Mouse (Mus musculus) CH12.LX (cell line): ENCODE measurements at regions not wholly inside any gene's neighbourhood (a gene's known extent, or its start where the extent isn't known, plus 50 kb on each side); places are given as distances from the start of the nearest gene placed in this dataset.

Source experiments
- DNase-seq: peaks from one replicate; pipeline ENCODE4 v3.0.0-alpha.2; 2013; ENCODE audit errors: extremely low read depth
- H3K27ac ChIP-seq: 2 replicates; pipeline ENCODE4 v1.5.1; 2012; ENCODE audit warnings: low read depth, mild to moderate bottlenecking, control low read depth, moderate library complexity; ENCODE audit not compliant: insufficient read depth
- H3K27me3 ChIP-seq: replicated peaks from 2 replicates; pipeline ENCODE3; 2012; ENCODE audit warnings: inconsistent platforms
- H3K36me3 ChIP-seq, 2 experiments: replicated peaks in 1 of 2; 2 replicates each; pipeline versions ENCODE3 to v1.6.1; 2012; ENCODE audit warnings: inconsistent platforms in 1 of 2, low read length in 1 of 2, mild to moderate bottlenecking in 1 of 2, mixed read lengths in 1 of 2, moderate library complexity in 1 of 2; ENCODE audit not compliant: control insufficient read depth in 1 of 2, insufficient read depth in 1 of 2
- H3K4me1 ChIP-seq, 2 experiments: 2 replicates each; pipeline ENCODE4 v1.6.1; 2012; ENCODE audit warnings: inconsistent platforms in 1 of 2, moderate library complexity in 1 of 2; ENCODE audit not compliant: insufficient read depth in 2 of 2, control insufficient read depth in 1 of 2
- H3K4me2 ChIP-seq: 2 replicates; pipeline ENCODE4 v1.6.1; 2012; ENCODE audit warnings: low read depth, mild to moderate bottlenecking, control low read depth; ENCODE audit not compliant: poor library complexity, insufficient read depth, severe bottlenecking
- H3K4me3 ChIP-seq, 3 experiments: fragments of 150-350 bp in 1 of 3; sonication (generic) in 1 of 3; replicated peaks in 1 of 3; 2 replicates each; pipeline versions ENCODE3 to v1.5.1; 2011 to 2012; ENCODE audit warnings: low read depth in 2 of 3, low read length in 2 of 3, mild to moderate bottlenecking in 2 of 3, moderate library complexity in 2 of 3, control low read depth in 1 of 3, improper control_type of control experiment in 1 of 3, inconsistent platforms in 1 of 3, mixed read lengths in 1 of 3; ENCODE audit not compliant: poor library complexity in 1 of 3
- H3K79me2 ChIP-seq: replicated peaks from 2 replicates; pipeline ENCODE4 v1.6.1; 2012; ENCODE audit warnings: mild to moderate bottlenecking, moderate library complexity; ENCODE audit not compliant: control insufficient read depth, poor library complexity, insufficient read depth, severe bottlenecking; ENCODE audit errors: extremely low read depth
- H3K9ac ChIP-seq: 2 replicates; pipeline ENCODE4 v1.6.1; 2012; ENCODE audit warnings: low read depth, mild to moderate bottlenecking, control low read depth, moderate library complexity; ENCODE audit not compliant: insufficient read depth
- H3K9me3 ChIP-seq: replicated peaks from 2 replicates; pipeline ENCODE3; 2012; ENCODE audit warnings: low read length, inconsistent platforms, mixed read lengths
- CHD1 ChIP-seq: IDR thresholded peaks from 2 replicates; pipeline ENCODE4 v1.6.1; 2012; ENCODE audit warnings: low read depth, low read length, improper control_type of control experiment, inconsistent platforms
- CHD2 ChIP-seq: IDR thresholded peaks from 2 replicates; pipeline ENCODE4 v1.6.1; 2011; ENCODE audit warnings: low read length, improper control_type of control experiment
- CTCF ChIP-seq, 2 experiments: IDR thresholded peaks in 1 of 2; conservative IDR thresholded peaks in 1 of 2; 2 replicates each; pipeline ENCODE4 v1.5.1; 2011 to 2012; ENCODE audit warnings: low read depth in 2 of 2, low read length in 2 of 2, improper control_type of control experiment in 1 of 2, inconsistent platforms in 1 of 2, mild to moderate bottlenecking in 1 of 2, moderate library complexity in 1 of 2
- E2F4 ChIP-seq: IDR thresholded peaks from 2 replicates; pipeline ENCODE4 v1.6.1; 2011; ENCODE audit warnings: low read depth, low read length, improper control_type of control experiment; ENCODE audit not compliant: insufficient replicate concordance
- MAFK ChIP-seq: IDR thresholded peaks from 2 replicates; pipeline ENCODE4 v1.6.1; 2011; ENCODE audit warnings: low read length, improper control_type of control experiment; ENCODE audit not compliant: insufficient replicate concordance
- MAZ ChIP-seq: IDR thresholded peaks from 2 replicates; pipeline ENCODE4 v1.6.1; 2012; ENCODE audit warnings: low read depth, mild to moderate bottlenecking, inconsistent platforms, low read length, improper control_type of control experiment, moderate library complexity
- MYC ChIP-seq: IDR thresholded peaks from 2 replicates; pipeline ENCODE4 v1.6.1; 2011; ENCODE audit warnings: low read depth, mild to moderate bottlenecking, improper control_type of control experiment, low read length
- NELFE ChIP-seq: IDR thresholded peaks from 2 replicates; pipeline ENCODE4 v1.6.1; 2011; ENCODE audit warnings: low read depth, low read length, improper control_type of control experiment
- POLR2A ChIP-seq: IDR thresholded peaks from 2 replicates; pipeline ENCODE4 v1.6.1; 2011; ENCODE audit warnings: low read depth, mild to moderate bottlenecking, improper control_type of control experiment, low read length
- SMC3 ChIP-seq: IDR thresholded peaks from 2 replicates; pipeline ENCODE4 v1.6.1; 2011; ENCODE audit warnings: low read depth, low read length, improper control_type of control experiment
- TCF12 ChIP-seq: IDR thresholded peaks from 2 replicates; pipeline ENCODE4 v1.6.1; 2014; ENCODE audit warnings: low read depth, mild to moderate bottlenecking, inconsistent platforms, low read length, improper control_type of control experiment
- USF1 ChIP-seq: IDR thresholded peaks from 2 replicates; pipeline ENCODE4 v1.6.1; 2014; ENCODE audit warnings: low read depth, mild to moderate bottlenecking, inconsistent platforms, low read length, improper control_type of control experiment
- ZMIZ1 ChIP-seq: IDR thresholded peaks from 2 replicates; pipeline ENCODE4 v1.6.1; 2012; ENCODE audit warnings: low read depth, mild to moderate bottlenecking, inconsistent platforms, low read length, improper control_type of control experiment
- dilution Hi-C: fragments of 300-500 bp; cut with MboI; formaldehyde crosslinking; loops from 2 replicates; pipeline ENCODE4 v1.14.3; 2020; ENCODE audit warnings: low sequenced_read_pairs; ENCODE audit not compliant: extremely low pct_unique_long_range_greater_than_20kb, extremely low pct_ligation_motif_present
- in situ Hi-C: fragments of 300-500 bp; cut with MboI; formaldehyde crosslinking; loops from 3 replicates; pipeline ENCODE4 v1.14.3; 2019; ENCODE audit warnings: low sequenced_read_pairs, low pct_ligation_motif_present, low pct_unique_long_range_greater_than_20kb, mixed read lengths

DNA sequence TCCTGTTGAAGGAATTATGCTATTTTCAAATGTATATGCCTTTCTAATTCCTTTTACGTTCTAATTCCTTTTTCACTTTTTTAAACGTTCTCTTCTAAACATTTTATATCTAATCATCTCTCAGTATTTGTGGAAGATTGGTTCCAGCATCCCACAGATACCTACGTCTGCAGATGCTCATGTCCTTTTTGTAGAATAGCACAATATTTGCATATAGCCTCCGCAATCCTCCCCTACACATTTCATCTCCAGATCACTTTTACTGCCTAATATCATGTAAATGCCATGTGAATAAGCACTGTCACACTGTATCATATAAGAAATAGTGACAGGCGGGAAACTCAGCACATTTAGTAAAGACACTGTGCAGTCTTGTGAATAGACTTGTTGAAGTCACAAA, 192.6 kb downstream of the Otor start:
- H3K36me3 ChIP-seq, result no peaks in the 10 kb centered on the region
- H3K9ac ChIP-seq, result no peak overlapping the region
- H3K4me3 ChIP-seq, result no peak overlapping the region
- no peaks in the 10 kb centered on the region for H3K79me2 ChIP-seq
- no peak for TF ChIP-seq MYC
- no peak for TF ChIP-seq TCF12
- no peak for TF ChIP-seq MAZ
- TF ChIP-seq SMC3, result no peak
- TF ChIP-seq USF1, result no peak
- TF ChIP-seq CHD1, result no peak
- no peak for TF ChIP-seq CHD2
- no peaks in the 10 kb centered on the region for H3K4me1 ChIP-seq
- no peaks in the 10 kb centered on the region for H3K9me3 ChIP-seq
- no peak for DNase-seq
- H3K4me2 ChIP-seq, result no peak overlapping the region
- dilution Hi-C loops, result no loop called here
- H3K27ac ChIP-seq, result no peak overlapping the region
- peaks cover 46% of the 10 kb centered on the region for H3K27me3 ChIP-seq
- in situ Hi-C loops, result no loop called here

DNA sequence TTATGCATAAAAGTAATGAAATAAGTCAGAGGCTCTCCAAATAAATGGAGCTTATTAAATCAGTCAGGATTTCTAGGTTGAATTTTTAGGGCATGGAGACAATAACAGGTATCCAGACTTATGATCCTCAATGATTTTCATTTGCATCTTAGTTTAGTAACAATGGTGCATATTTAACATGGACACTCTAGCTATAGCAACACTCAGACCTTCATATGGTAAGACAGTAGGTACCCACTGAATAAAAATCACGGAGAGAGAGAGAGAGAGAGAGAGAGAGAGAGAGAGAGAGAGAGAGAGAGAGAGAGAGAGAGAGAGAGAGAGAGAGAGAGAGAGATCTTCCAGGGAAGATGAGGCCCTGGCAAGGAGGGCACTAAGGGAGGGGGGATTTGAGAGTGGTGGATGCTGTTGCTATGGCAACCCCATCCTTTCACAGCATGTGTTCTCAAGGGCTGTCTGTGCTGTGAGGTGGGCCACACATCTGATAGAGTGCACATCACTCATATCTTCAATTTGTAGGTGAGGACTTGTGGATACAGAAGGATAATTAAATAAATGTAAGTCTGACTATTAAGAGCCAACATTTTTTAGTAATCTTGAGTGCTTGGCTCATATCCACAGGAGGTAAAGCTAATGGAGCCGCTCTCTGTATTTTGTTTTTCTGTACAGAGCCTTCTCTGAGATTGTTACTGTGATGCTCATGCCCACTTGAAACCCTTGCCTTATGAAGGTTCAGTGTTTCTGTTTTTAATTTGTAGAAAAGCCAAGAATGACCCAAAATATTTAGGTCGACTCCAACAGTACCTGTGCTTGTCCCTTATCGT, 227.7 kb downstream of the Otor start:
- Histone ChIP-seq H3K36me3 (no peaks in the 10 kb centered on the region), H3K27ac (no peak overlapping the region), H3K4me3 (no peak overlapping the region), H3K79me2 (no peaks in the 10 kb centered on the region), H3K27me3 (peaks cover 65% of the 10 kb centered on the region), H3K9me3 (no peaks in the 10 kb centered on the region), H3K4me2 (no peak overlapping the region), H3K4me1 (no peaks in the 10 kb centered on the region), H3K9ac (no peak overlapping the region)
- no peak for DNase-seq
- dilution Hi-C loops (no loop called here), in situ Hi-C loops (no loop called here)
- no peak for TF ChIP-seq MAFK
- no peak for TF ChIP-seq POLR2A
- TF ChIP-seq CHD2, result no peak
- TF ChIP-seq TCF12, result no peak
- TF ChIP-seq CTCF (conservative IDR thresholded peaks at IDR 0.05 in 1 of 2, IDR thresholded peaks at IDR 0.05 in 1 of 2; ENCODE audit: low read depth in 2 of 2, low read length in 2 of 2), result no peak
- TF ChIP-seq ZMIZ1, result no peak
- TF ChIP-seq E2F4, result no peak

GRCm38 (mm10) chr2:143306571-143306925, 228.3 kb downstream of the Otor start:
- Histone ChIP-seq H3K9me3 (no peaks in the 10 kb centered on the region), H3K4me1 (no peaks in the 10 kb centered on the region), H3K36me3 (no peaks in the 10 kb centered on the region), H3K79me2 (no peaks in the 10 kb centered on the region), H3K4me3 (no peak overlapping the region), H3K27ac (no peak overlapping the region), H3K4me2 (no peak overlapping the region), H3K9ac (no peak overlapping the region), H3K27me3 (peaks cover 62% of the 10 kb centered on the region)
- no peak for DNase-seq
- in situ Hi-C loops (no loop called here), dilution Hi-C loops (no loop called here)
- no peak for TF ChIP-seq NELFE
- TF ChIP-seq ZMIZ1, result no peak
